Mouse (Mus musculus): ENCODE data around the gene Glb1l2. TPM values are rescaled to one million over a fixed set of nuclear protein-coding genes. Genes with fewer than 3 reads are reported as not detected.
A peak's percentile ranks its signal among the peaks of the same experiment; 100 is the strongest.

Gene Glb1l2
- 5.0 and 5.3 TPM in 2 replicates for polyA plus RNA-seq (2015; fragmentation: Nextera tagmentation; extraction: Ambion mirVana)

- Histone ChIP-seq H3K9me3 (no peaks in the 10 kb centered on the region), H3K27ac (peak within 1 kb of the TSS; percentile 54), H3K4me2 (peak within 1 kb of the TSS; percentile 78), H3K9ac (0 out of 2 replicates have a peak within 1 kb of the TSS, but pooled peaks have one; percentile 17), H3K27me3 (replicated peaks) (no peaks in the 10 kb centered on the region), H3K4me3 (replicated peaks) (peak within 1 kb of the TSS; percentile 46), H3K4me1 (no peaks in the 10 kb centered on the region), H3K36me3 (no peaks in the 10 kb centered on the region)
- ATAC-seq (ENCODE audit: insufficient read depth, low FRiP score, low read depth) = peak; percentile 100
- under 1% methylated on average over 33 of the region's 33 CpGs for WGBS
Observed at GRCm38 (mm10) chr9:26805935-26806666, at the start of gene Glb1l2. Glb1l2 (minus strand) TSS chr9:26806468.

- whole genome bisulfite sequencing = 48% methylated on average over 3 of the region's 3 CpGs
- no peak overlapping the region for H3K9ac ChIP-seq
Observed at GRCm38 (mm10) chr9:26831089-26831488, 24.8 kb upstream of the Glb1l2 start.

GRCm38 (mm10) chr9:26819942-26820341 lies 13.7 kb upstream of the Glb1l2 start:
- no peak overlapping the region for H3K27ac ChIP-seq
- ATAC-seq (ENCODE audit: insufficient read depth, low FRiP score, low read depth) = no peak
- H3K9ac ChIP-seq = no peak overlapping the region
- H3K9me3 ChIP-seq = no peaks in the 10 kb centered on the region
- no peak overlapping the region for H3K4me3 ChIP-seq (replicated peaks)
- H3K36me3 ChIP-seq = no peaks in the 10 kb centered on the region
- no peaks in the 10 kb centered on the region for H3K27me3 ChIP-seq (replicated peaks)
- no peak overlapping the region for H3K4me2 ChIP-seq
- 52% methylated on average over 1 of the region's 1 CpGs for WGBS
- no peaks in the 10 kb centered on the region for H3K4me1 ChIP-seq

More at GRCm38 (mm10) chr9:26831089-26831488, 24.8 kb upstream of the Glb1l2 start:
- H3K27ac ChIP-seq = no peak overlapping the region
- H3K36me3 ChIP-seq = no peaks in the 10 kb centered on the region
- ATAC-seq (ENCODE audit: insufficient read depth, low FRiP score, low read depth) = peak; percentile 78
- no peak overlapping the region for H3K4me3 ChIP-seq (replicated peaks)
- no peaks in the 10 kb centered on the region for H3K27me3 ChIP-seq (replicated peaks)
- H3K4me1 ChIP-seq = no peaks in the 10 kb centered on the region
- no peak overlapping the region for H3K4me2 ChIP-seq
- H3K9me3 ChIP-seq = no peaks in the 10 kb centered on the region

- Histone ChIP-seq H3K36me3 (no peaks in the 10 kb centered on the region), H3K4me2 (no peak overlapping the region), H3K27ac (no peak overlapping the region), H3K9ac (no peak overlapping the region), H3K9me3 (no peaks in the 10 kb centered on the region), H3K4me3 (replicated peaks) (no peak overlapping the region), H3K4me1 (no peaks in the 10 kb centered on the region), H3K27me3 (replicated peaks) (no peaks in the 10 kb centered on the region)
- no peak for ATAC-seq (ENCODE audit: insufficient read depth, low FRiP score, low read depth)
- WGBS = 76% methylated on average over 2 of the region's 2 CpGs
Observed at GRCm38 (mm10) chr9:26808735-26809134, 2.5 kb upstream of the Glb1l2 start.

GRCm38 (mm10) chr9:26804321-26804720 lies 1.9 kb downstream of the Glb1l2 start:
- no peak for ATAC-seq (ENCODE audit: insufficient read depth, low FRiP score, low read depth)
- Histone ChIP-seq H3K9ac (no peak overlapping the region), H3K4me3 (replicated peaks) (no peak overlapping the region), H3K27me3 (replicated peaks) (no peaks in the 10 kb centered on the region), H3K9me3 (no peaks in the 10 kb centered on the region), H3K36me3 (no peaks in the 10 kb centered on the region), H3K27ac (no peak overlapping the region), H3K4me2 (no peak overlapping the region), H3K4me1 (no peaks in the 10 kb centered on the region)

GRCm38 (mm10) chr9:26800357-26800756 lies 5.9 kb downstream of the Glb1l2 start:
- no peaks in the 10 kb centered on the region for H3K27me3 ChIP-seq (replicated peaks)
- WGBS = 92% methylated on average over 2 of the region's 2 CpGs
- no peaks in the 10 kb centered on the region for H3K9me3 ChIP-seq
- H3K9ac ChIP-seq = no peak overlapping the region
- H3K36me3 ChIP-seq = no peaks in the 10 kb centered on the region
- ATAC-seq (ENCODE audit: insufficient read depth, low FRiP score, low read depth) = no peak
- no peaks in the 10 kb centered on the region for H3K4me1 ChIP-seq
- no peak overlapping the region for H3K4me3 ChIP-seq (replicated peaks)
- no peak overlapping the region for H3K4me2 ChIP-seq
- H3K27ac ChIP-seq = no peak overlapping the region

- H3K27me3 ChIP-seq (replicated peaks) = no peaks in the 10 kb centered on the region
- no peak overlapping the region for H3K4me2 ChIP-seq
- H3K9ac ChIP-seq = no peak overlapping the region
- WGBS = 64% methylated on average over 1 of the region's 1 CpGs
- no peaks in the 10 kb centered on the region for H3K4me1 ChIP-seq
- ATAC-seq (ENCODE audit: insufficient read depth, low FRiP score, low read depth) = no peak
- no peaks in the 10 kb centered on the region for H3K9me3 ChIP-seq
- H3K27ac ChIP-seq = no peak overlapping the region
- H3K36me3 ChIP-seq = no peaks in the 10 kb centered on the region
- no peak overlapping the region for H3K4me3 ChIP-seq (replicated peaks)
Observed at GRCm38 (mm10) chr9:26798731-26799130, 7.5 kb downstream of the Glb1l2 start.

GRCm38 (mm10) chr9:26798205-26798604 lies 8.1 kb downstream of the Glb1l2 start:
- Histone ChIP-seq H3K27ac (no peak overlapping the region), H3K27me3 (replicated peaks) (no peaks in the 10 kb centered on the region), H3K9ac (no peak overlapping the region), H3K9me3 (no peaks in the 10 kb centered on the region), H3K36me3 (no peaks in the 10 kb centered on the region), H3K4me1 (no peaks in the 10 kb centered on the region), H3K4me3 (replicated peaks) (no peak overlapping the region), H3K4me2 (no peak overlapping the region)
- 79% methylated on average over 3 of the region's 3 CpGs for WGBS
- ATAC-seq (ENCODE audit: insufficient read depth, low FRiP score, low read depth) = no peak

GRCm38 (mm10) chr9:26792829-26793228 lies 13.4 kb downstream of the Glb1l2 start:
- Histone ChIP-seq H3K27me3 (replicated peaks) (no peaks in the 10 kb centered on the region), H3K4me3 (replicated peaks) (no peak overlapping the region), H3K4me2 (no peak overlapping the region), H3K27ac (no peak overlapping the region), H3K4me1 (no peaks in the 10 kb centered on the region), H3K9me3 (no peaks in the 10 kb centered on the region), H3K36me3 (no peaks in the 10 kb centered on the region), H3K9ac (no peak overlapping the region)
- ATAC-seq (ENCODE audit: insufficient read depth, low FRiP score, low read depth) = no peak
- 59% methylated on average over 3 of the region's 3 CpGs for WGBS

GRCm38 (mm10) chr9:26783414-26783975 lies 22.8 kb downstream of the Glb1l2 start:
- H3K4me2 ChIP-seq = no peak overlapping the region
- no peaks in the 10 kb centered on the region for H3K36me3 ChIP-seq
- H3K4me1 ChIP-seq = no peaks in the 10 kb centered on the region
- 56% methylated on average over 7 of the region's 7 CpGs for WGBS
- H3K9ac ChIP-seq = no peak overlapping the region
- no peak for ATAC-seq (ENCODE audit: insufficient read depth, low FRiP score, low read depth)
- no peak overlapping the region for H3K27ac ChIP-seq
- H3K4me3 ChIP-seq (replicated peaks) = no peak overlapping the region
- H3K9me3 ChIP-seq = no peaks in the 10 kb centered on the region
- H3K27me3 ChIP-seq (replicated peaks) = no peaks in the 10 kb centered on the region

GRCm38 (mm10) chr9:26778421-26778820 lies 27.8 kb downstream of the Glb1l2 start:
- ATAC-seq (ENCODE audit: insufficient read depth, low FRiP score, low read depth) = no peak
- no peaks in the 10 kb centered on the region for H3K36me3 ChIP-seq
- no peak overlapping the region for H3K27ac ChIP-seq
- 70% methylated on average over 7 of the region's 7 CpGs for WGBS
- no peaks in the 10 kb centered on the region for H3K4me1 ChIP-seq
- no peak overlapping the region for H3K4me3 ChIP-seq (replicated peaks)
- H3K27me3 ChIP-seq (replicated peaks) = no peaks in the 10 kb centered on the region
- no peak overlapping the region for H3K9ac ChIP-seq
- H3K9me3 ChIP-seq = no peaks in the 10 kb centered on the region
- H3K4me2 ChIP-seq = no peak overlapping the region

- no peak for ATAC-seq (ENCODE audit: insufficient read depth, low FRiP score, low read depth)
- WGBS = 63% methylated on average over 6 of the region's 6 CpGs
Observed at GRCm38 (mm10) chr9:26776122-26776902, 30.0 kb downstream of the Glb1l2 start.

More at GRCm38 (mm10) chr9:26776122-26776902, 30.0 kb downstream of the Glb1l2 start:
- H3K4me2 ChIP-seq = no peak overlapping the region
- H3K9ac ChIP-seq = no peak overlapping the region
- no peak overlapping the region for H3K4me3 ChIP-seq (replicated peaks)
- H3K36me3 ChIP-seq = no peaks in the 10 kb centered on the region
- H3K27me3 ChIP-seq (replicated peaks) = no peaks in the 10 kb centered on the region
- H3K4me1 ChIP-seq = no peaks in the 10 kb centered on the region
- H3K9me3 ChIP-seq = no peaks in the 10 kb centered on the region
- H3K27ac ChIP-seq = no peak overlapping the region

All from stomach, embryonic 15.5 days (tissue).